Mouse (Mus musculus) liver, postnatal 0 days (tissue): ENCODE results near the gene Spint1.

Experiments
- CTCF ChIP-seq: sonication (generic); IDR thresholded peaks from 2 replicates; pipeline ENCODE4 v1.5.1; 2016; ENCODE audit warnings: antibody characterized with exemption, low read depth
- EP300 ChIP-seq: IDR thresholded peaks from 2 replicates; pipeline ENCODE4 v1.6.1; 2016; ENCODE audit warnings: antibody characterized with exemption, low read depth, mild to moderate bottlenecking

GRCm38 (mm10) chr2:119197493-119197892, 39.7 kb upstream of the Spint1 start:
- no peak for TF ChIP-seq CTCF
- no peak for TF ChIP-seq EP300
